Mouse (Mus musculus): ENCODE measurements around the gene Cuzd1.

The Cuzd1 gene

DNA sequence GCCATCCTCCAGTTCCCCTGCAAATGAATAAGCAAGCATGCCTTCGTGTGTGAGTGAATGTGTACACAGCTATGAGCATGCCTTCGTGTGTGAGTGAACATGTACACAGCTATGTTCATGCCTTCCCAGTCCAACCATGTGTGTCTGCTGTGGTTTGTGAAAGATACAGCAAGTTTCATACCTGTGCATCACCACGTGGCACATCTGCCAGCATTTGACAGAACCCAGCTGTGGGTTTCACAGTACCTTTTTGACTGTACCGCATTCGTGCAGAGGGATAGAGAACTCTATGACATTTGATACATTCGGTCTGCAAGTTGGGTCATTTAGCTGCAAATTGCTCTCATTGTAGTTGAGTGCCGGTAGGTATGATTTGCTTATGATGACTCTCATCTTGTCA lies 7.6 kb downstream of the Cuzd1 start:
- no peak for TF ChIP-seq GATA4 (IDR thresholded peaks at IDR 0.05; ENCODE audit: insufficient replicate concordance, low read length)

DNA sequence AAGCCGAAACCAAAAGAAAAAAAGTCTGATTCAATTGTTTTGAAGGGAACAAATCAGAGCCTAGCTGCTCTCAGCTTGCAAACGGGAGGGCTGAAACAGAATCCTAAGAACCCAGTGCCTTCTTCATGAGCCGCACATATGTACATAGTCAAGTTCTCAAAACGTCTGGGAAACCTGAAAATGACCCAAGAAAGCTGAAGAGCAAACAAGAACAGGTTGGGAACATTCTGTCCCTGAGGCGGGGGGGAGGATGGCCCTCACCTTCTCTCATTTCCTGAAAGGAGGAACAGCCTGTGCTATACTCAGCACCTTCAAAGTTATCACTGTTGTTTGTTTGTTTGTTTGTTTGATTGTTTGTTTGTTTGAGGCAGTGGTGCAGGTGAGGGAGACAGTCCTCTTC lies 15.4 kb downstream of the Cuzd1 start:
- TF ChIP-seq GATA4 (IDR thresholded peaks at IDR 0.05; ENCODE audit: insufficient replicate concordance, low read length) = no peak

DNA sequence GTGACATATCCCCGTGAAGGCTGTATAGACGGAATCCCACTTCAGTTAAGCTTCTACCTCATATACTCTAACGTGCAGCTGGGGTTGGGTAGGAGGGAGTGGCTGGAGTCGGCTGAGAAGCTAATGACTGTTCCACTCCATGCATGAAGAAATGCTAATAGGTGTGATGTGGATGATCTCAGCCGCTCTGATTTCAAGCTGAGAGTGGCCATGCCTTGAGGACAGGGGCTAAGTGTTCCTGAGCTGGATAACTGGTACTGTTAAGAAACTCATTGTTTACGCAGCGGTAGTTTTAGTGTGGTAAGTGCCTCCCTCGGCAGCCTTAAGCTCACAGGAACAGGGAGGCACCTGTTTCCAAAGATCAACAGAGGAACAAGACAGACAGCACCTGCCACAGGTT lies 18.8 kb downstream of the Cuzd1 start:
- TF ChIP-seq GATA4 (IDR thresholded peaks at IDR 0.05; ENCODE audit: insufficient replicate concordance, low read length) = no peak

DNA sequence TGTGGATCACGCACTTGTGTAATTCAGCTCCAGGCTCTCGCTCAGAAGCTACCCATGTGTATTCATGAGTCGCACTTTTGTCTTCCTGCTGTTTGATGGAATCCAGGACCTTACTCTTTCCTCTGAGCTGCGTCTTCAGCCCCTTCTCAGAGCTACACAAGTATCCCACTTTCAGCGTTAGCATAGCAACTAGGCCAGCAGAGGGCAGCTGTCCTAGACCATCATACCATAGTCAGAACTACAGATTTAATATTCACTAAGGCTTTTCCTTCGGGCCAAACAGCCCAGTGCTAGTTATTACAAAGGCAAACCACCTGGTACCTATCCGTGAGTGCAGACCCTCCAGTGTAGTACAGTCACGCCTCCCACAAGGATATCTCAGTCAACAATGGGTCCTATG lies 24.9 kb downstream of the Cuzd1 start:
- TF ChIP-seq GATA4 (IDR thresholded peaks at IDR 0.05; ENCODE audit: insufficient replicate concordance, low read length) = no peak

DNA sequence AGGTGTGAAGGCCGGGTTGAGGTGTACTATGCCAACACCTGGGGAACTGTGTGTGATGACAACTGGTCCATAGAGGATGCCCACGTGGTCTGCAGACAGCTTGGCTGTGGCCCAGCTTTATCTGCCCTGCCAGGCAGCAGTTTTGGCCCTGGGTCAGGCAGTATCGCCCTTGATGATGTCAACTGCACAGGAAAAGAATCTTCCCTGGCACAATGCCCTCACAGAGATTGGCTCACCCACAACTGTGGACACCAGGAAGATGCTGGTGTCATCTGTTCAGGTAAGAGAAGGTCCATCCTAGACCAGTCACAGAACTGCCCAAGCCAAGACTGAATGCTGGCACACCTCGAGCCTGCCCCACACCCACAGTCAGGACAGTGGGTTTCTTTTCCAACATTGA lies 56.2 kb downstream of the Cuzd1 start:
- TF ChIP-seq GATA4 (IDR thresholded peaks at IDR 0.05; ENCODE audit: insufficient replicate concordance, low read length) = no peak

DNA sequence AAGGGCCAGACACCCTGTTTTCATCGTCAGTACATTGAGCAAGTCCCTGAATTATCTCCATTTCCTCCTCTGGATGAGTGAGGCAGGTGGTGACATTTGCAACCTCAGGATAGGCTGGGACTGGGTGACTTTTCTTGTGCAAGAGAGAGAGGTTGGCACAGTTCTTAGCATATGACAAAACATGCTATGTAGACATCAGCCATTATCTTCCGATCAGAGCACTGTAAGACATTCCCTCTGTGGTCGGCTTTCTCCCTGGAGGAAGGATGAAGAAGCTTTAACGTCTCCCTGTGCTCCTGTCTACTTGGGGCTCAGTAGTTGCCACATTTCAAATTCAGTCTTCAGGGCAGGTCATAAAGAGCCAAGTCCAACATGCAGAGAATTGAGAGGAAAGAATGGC lies 57.8 kb downstream of the Cuzd1 start:
- TF ChIP-seq GATA4 (IDR thresholded peaks at IDR 0.05; ENCODE audit: insufficient replicate concordance, low read length) = no peak

DNA sequence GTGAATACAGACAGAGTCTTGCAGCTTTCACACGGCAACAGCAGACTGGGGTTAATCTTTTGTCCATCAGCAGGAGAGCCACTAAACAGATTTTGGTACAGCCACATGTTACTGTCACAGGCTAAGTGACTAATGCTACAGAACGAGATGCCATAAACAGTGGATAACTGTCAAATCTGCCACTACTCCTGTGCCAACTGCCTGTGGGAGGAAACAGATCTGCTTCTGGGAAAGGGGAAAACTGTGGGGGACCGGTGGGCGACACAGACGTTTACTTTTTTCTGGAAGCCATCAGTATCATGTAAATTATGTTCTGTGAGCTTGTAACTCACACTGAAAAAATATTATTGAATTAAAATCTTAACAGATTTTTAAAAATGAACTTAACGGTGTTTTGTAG lies 61.1 kb downstream of the Cuzd1 start:
- no peak for TF ChIP-seq GATA4 (IDR thresholded peaks at IDR 0.05; ENCODE audit: insufficient replicate concordance, low read length)
